Mouse (Mus musculus): ENCODE results near the gene Lce1m. TPM values are rescaled to one million over a fixed set of nuclear protein-coding genes. Genes with fewer than 3 reads are reported as not detected.

The Lce1m gene
- not detected in 2 replicates for total RNA-seq (2023)

DNA sequence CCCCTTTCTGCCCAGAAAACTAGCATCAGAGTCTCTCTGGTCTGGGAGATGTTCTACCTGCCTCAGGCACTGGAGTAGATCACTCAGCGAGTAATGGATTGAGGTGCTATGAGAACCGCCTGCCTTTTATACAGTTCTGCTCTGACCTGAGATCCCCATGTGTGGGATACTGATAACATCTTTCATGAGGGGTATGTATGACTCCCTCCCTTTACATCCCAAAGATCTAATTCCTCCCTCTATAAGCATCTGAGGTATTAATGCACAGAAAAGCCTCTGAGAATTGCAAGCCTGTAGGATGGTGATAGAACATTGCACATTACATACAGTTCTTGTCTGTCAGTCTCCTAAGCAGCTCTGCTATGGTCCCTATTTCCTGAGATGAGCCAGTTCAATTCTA is at the start of gene Lce1m:
TSS of gene Lce1m (minus strand) at position 101 of the 400 bp plus-strand sequence.

DNA sequence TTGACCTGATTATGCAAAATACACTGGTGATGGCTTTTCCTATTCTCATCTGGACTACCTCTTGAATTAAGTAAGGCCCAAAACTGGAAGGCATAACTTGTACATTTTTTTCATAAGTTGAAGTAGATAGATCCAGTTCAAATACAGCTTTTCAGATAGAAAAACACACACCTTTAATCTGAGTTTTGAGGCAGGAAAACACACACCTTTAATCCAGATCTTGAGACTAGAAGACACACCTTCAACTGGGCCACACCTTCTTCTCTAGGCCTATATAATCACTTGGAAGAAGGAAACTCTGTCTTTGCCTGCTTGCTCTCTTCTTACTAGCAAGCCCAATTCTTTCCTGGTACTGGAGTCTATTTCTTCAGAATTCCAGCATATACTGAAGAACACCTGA is 49.7 kb upstream of the Lce1m start, which contains the start of gene Gm4858:
TSS of gene Gm4858 (plus strand) at position 301 of the 400 bp plus-strand sequence.

DNA sequence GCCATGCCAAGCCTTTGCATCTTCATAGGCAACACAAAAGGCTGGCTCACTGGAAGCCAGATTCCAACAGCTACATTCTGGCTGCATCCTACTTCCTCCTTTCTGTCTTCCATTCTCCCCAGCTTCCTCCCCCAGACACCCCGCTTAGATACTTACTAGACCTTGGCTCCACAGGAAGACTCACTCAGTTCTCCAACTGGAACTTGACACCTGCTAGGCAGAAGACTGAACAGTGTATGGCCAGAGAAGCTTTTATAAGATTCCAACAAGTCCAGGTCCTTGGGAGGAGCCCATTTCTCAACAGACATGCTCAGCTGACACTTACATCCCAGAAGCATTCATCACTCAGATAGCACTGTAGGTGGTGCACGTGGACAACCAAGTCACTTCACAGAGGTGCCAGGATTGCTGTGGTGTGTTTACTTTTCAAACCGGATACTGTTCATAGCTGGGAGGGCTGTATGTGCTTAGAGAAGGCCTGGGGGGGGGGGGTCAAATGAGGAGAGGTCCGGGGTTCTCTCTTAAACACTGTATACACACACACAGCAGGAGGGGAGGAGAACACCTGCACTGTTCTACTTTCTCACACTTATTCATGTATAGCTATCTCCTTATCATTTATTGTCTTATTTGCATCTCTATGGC is 3.3 kb downstream of the Lce1m start, which contains the start of gene Crct1:
TSS of gene Crct1 (minus strand) at position 228 of the 645 bp plus-strand sequence.

DNA sequence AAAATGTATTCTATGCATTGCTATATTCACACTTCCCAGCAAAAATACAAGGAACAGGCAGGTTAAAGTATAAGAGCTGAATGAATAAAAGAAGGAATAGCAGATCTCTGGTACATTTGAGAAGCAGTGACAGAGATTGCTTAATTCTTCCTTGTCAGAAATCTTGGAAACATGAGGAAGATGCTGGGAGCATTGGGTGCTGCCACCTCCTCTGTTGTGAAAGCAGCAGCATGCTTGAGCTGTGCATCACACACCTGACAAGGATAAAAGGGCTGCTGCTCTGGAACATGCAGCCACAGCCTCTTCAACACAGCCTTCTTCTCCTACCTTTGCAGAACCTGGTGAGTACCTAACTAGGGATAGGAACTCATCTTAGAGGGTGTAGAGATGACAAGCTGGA is 26.9 kb downstream of the Lce1m start, which contains the start of gene Lce3f:
TSS of gene Lce3f (plus strand) at position 301 of the 400 bp plus-strand sequence.

Other genes with a start within 250 kb of the Lce1m start
- gene Lce1i, start 240.2 kb downstream of the Lce1m start, total RNA-seq (2023) = not detected in 2 replicates
- not detected in 2 replicates for gene Lce1j, start 228.5 kb downstream of the Lce1m start, total RNA-seq (2023)
- gene Lce1k, start 211.2 kb downstream of the Lce1m start, total RNA-seq (2023) = not detected in 2 replicates
- not detected in 2 replicates for gene Kprp, start 191.8 kb downstream of the Lce1m start, total RNA-seq (2023)
- gene Lce1l, start 167.8 kb downstream of the Lce1m start, total RNA-seq (2023) = not detected in 2 replicates
- gene 2310050C09Rik, start 148.8 kb downstream of the Lce1m start, total RNA-seq (2023) = not detected in 2 replicates
- not detected in 2 replicates for gene Lce3a, start 92.8 kb downstream of the Lce1m start, total RNA-seq (2023)
- not detected in 2 replicates for gene Lce3b, start 86.1 kb downstream of the Lce1m start, total RNA-seq (2023)
- gene Lce3c, start 74.6 kb downstream of the Lce1m start, total RNA-seq (2023) = not detected in 2 replicates
- not detected in 2 replicates for gene Lce3d, start 61.7 kb downstream of the Lce1m start, total RNA-seq (2023)
- gene Lce3e, start 52.0 kb downstream of the Lce1m start, total RNA-seq (2023) = not detected in 2 replicates
- not detected in 2 replicates for gene Lce3f, start 26.8 kb downstream of the Lce1m start, total RNA-seq (2023)
- not detected in 2 replicates for gene Crct1, start 3.4 kb downstream of the Lce1m start, total RNA-seq (2023)
- gene Gm4858, start 49.8 kb upstream of the Lce1m start, total RNA-seq (2023) = not detected in 2 replicates
- not detected in 2 replicates for gene Crnn, start 125.7 kb upstream of the Lce1m start, total RNA-seq (2023)
- not detected in 2 replicates for gene Flg2, start 178.2 kb upstream of the Lce1m start, total RNA-seq (2023)

All from neutrophil, adult 65 days (primary cell).